Mouse (Mus musculus): ENCODE measurements around the gene Cdyl2. TPM values are rescaled to one million over a fixed set of nuclear protein-coding genes. Genes with fewer than 3 reads are reported as not detected.

Gene Cdyl2
- total RNA-seq, 1 experiment from 2014 or later, result 7.5 TPM

DNA sequence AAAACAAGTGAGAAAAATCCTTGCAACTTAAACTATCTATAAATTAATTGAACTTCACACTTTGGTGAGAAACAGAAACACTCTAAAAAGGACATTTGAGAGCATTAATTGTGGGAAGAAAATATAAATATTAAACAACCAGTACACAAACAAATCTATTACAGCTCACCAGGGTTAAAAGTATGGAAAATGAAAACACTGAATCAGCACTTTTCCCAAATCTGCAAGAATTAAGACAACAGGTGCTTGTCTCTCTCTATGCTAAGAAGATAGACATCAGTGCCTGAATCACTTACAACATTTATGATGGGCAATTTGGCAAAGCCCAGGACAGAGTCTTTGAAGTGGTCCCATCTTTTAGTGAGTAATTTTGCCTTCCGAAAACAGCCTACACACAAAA, 56.6 kb downstream of the Cdyl2 start:
- ATAC-seq (replicated peaks in 1 of 2; ENCODE audit: insufficient read depth in 1 of 2, low FRiP score in 2 of 2, low TSS enrichment in 1 of 2, low read depth in 1 of 2, poor library complexity in 2 of 2, severe bottlenecking in 2 of 2), result no peak

DNA sequence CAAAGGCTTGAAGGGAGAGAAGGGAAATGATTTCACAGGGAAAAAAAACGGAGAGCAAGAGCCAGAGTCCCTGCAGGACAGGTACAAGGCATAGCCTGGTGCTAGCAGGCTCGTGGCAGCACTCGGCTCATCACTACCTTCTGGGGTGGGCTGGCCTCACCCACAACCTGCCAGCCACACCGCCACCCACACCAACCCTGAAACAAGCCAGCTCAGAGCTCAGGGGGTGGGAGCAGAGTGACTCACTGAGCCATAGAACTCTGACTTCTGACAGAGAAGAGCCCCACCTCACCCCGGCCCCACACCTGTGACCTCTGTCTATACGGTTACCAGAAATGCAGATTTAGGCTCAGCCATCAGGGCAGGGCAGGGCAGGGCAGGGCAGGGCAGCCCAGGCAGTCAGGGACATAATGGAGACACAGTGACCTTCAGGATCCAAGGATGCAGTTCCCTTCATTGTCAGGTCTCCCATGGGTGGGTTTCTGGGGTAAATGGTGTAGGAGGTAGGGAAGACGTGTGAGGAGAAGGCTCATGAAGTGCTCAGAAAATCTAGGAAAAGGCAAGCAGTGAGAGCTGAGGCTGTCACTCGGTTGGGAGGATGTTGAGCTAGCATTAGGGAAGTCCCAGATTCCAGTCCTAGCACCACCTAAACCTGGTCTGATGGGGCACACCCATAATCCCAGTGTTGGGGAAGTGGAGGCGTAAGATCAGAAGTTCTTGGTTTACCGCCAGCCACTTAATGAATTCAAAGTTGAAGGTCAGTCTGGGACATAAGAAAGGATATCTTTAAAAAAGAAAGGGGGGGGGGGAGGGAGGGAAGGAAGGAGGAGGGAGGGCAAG, 58.6 kb downstream of the Cdyl2 start:
- no peak for ATAC-seq (replicated peaks in 1 of 2; ENCODE audit: insufficient read depth in 1 of 2, low FRiP score in 2 of 2, low TSS enrichment in 1 of 2, low read depth in 1 of 2, poor library complexity in 2 of 2, severe bottlenecking in 2 of 2)

DNA sequence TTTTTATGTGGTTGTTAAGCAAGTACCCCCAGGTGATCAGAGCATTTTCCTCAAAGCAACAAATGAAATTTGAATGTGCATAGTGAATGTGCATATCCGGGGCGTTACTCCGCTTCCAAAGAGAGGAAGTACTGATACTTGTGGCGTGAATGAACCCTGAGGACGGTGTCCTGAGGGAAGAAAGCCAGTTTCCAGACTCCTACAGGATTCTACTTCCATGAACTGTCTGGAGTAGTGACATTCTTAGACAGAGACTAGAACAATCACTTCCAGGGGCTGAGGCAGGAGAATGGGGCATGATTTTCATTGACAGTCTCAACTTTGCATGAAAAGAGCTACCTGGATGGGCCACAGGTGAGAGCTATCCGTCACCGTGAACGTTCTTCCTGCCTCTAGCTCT, 59.3 kb downstream of the Cdyl2 start:
- no peak for ATAC-seq (replicated peaks in 1 of 2; ENCODE audit: insufficient read depth in 1 of 2, low FRiP score in 2 of 2, low TSS enrichment in 1 of 2, low read depth in 1 of 2, poor library complexity in 2 of 2, severe bottlenecking in 2 of 2)

DNA sequence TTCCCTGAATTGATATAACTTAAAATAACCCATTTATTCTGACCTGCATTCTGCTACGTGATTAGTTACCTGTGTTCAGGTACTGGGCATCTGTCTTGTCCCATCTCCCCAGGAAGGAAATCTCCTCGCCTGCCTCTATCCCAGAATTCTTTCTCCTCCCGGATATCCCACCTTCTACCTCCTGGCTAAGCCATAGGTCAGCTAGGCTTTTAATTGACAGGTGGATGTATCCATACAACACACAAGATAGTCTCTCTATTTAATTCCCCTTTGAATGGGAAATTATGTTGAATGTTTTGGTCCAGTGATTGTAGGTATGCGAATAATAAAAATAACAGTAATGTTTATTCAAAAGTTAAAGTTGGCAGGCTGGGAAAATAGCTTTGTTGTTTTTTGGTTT, 59.7 kb downstream of the Cdyl2 start:
- no peak for ATAC-seq (replicated peaks in 1 of 2; ENCODE audit: insufficient read depth in 1 of 2, low FRiP score in 2 of 2, low TSS enrichment in 1 of 2, low read depth in 1 of 2, poor library complexity in 2 of 2, severe bottlenecking in 2 of 2)

DNA sequence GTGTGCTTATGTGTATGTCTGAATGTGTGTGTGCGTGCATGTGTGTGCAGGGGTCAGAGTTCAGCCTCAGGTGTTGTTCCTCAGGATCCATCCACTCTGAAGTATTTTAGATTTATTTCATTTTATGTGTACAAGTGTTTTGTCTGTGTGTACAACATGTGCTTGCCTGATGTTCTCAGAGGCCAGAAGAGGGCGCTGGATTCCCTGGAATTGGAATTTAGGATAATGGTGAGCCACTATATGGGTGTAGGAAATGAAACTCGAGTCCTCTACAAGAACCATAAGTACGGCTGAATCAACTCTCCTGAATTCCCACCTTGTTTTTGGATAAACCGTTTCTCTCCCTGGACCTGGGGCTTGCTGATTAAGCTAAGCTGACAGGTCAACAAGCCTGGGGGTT, 61.2 kb downstream of the Cdyl2 start:
- ATAC-seq (replicated peaks in 1 of 2; ENCODE audit: insufficient read depth in 1 of 2, low FRiP score in 2 of 2, low TSS enrichment in 1 of 2, low read depth in 1 of 2, poor library complexity in 2 of 2, severe bottlenecking in 2 of 2), result no peak

DNA sequence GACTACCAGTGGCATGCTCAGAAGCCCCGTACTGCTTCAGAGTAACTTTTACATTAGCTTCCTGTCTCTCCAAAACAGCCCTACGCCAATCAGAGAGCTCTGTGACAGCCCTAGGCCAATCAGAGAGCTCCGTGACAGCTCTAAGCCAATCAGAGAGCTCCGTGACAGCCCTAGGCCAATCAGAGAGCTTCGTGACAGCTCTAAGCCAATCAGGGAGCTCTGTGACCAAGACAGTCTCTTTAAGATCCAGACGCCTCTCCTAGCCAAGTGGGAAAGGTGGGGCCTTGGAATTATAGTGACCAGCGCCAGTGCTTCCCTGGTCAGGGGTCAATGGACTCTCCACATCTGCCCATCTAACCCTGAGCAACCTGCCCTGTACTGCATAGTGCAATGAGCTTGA, 62.2 kb downstream of the Cdyl2 start:
- ATAC-seq (replicated peaks in 1 of 2; ENCODE audit: insufficient read depth in 1 of 2, low FRiP score in 2 of 2, low TSS enrichment in 1 of 2, low read depth in 1 of 2, poor library complexity in 2 of 2, severe bottlenecking in 2 of 2), result no peak

DNA sequence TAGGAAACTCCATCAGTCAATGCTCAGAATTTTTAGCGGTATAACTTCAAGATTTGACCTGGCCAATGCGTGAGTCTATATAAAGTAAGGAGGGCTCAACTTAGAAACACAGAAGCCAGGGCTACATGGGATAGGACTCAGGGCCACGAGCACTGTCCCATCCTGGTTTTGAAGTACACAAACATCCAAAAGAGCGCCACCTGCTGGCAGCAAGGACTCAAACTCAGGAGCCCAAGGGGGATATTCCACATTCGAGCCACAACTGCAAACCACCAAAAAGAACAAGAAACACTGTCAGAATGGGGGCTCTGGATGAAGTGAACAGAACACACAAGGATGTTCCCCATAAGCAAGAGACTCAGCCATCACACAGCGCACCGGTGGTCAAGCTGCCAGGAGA, 63.8 kb downstream of the Cdyl2 start:
- no peak for ATAC-seq (replicated peaks in 1 of 2; ENCODE audit: insufficient read depth in 1 of 2, low FRiP score in 2 of 2, low TSS enrichment in 1 of 2, low read depth in 1 of 2, poor library complexity in 2 of 2, severe bottlenecking in 2 of 2)

DNA sequence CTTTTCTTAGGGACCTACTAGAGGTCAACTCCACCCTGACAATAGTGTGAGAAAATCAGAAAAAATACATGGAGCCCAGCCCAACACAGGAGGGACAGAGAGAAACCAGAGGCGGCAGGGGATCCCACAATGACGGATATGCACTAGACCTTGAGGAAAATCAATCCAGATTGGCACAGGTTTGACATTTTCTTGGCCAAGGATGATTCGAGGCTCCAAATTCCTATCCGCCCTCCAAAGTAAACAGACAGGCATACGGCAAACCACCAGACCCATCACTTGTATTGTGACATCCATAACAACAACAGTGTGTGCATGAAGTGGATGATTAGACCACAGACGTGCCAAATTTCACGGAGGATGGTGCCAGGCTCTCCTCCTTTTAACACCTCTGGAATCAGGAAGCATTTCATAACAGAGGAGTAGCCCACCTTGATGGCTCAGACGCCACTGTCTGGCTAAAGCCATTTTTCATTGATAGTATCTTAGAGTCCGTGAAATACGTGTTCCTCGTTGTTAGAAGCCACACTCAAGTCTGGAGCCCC, 65.9 kb downstream of the Cdyl2 start:
- ATAC-seq (replicated peaks in 1 of 2; ENCODE audit: insufficient read depth in 1 of 2, low FRiP score in 2 of 2, low TSS enrichment in 1 of 2, low read depth in 1 of 2, poor library complexity in 2 of 2, severe bottlenecking in 2 of 2), result no peak

DNA sequence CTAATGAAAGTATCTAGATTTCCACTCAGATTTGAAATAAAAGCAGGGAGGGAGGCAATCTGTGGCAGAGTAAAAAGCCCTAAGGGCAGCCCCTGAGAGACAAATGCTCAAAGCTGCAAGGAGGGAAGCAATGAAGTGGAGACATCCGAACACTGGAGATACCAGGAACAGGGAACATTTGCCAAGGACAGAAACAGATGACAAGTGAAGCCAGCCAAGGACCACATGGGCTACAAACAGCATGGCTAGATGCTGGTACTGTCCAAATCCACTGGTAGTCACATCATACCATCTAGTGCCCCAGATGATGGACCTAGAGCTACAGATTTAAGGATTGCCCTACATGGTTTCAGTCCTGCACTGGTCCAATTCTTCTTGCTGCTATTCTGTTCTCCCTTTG, 71.3 kb downstream of the Cdyl2 start:
- no peak for ATAC-seq (replicated peaks in 1 of 2; ENCODE audit: insufficient read depth in 1 of 2, low FRiP score in 2 of 2, low TSS enrichment in 1 of 2, low read depth in 1 of 2, poor library complexity in 2 of 2, severe bottlenecking in 2 of 2)

DNA sequence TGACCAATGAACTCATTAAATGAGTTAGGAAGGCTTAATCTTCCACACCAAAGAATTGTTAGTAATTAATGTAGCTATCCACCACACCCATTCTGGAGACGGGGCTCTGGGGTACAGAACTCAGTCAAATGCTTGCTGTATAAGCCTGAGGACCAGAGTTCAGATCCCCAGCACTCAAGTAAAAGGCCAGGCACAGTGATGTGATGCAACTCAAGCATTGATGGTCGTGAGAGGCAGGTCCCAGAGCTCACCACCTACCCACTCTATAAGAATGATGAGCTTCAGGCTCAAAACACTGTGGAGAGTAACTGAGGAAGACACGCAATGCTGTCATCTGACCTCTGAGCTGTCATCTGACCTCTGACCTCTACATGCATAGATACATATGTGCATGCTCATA, 76.0 kb downstream of the Cdyl2 start:
- ATAC-seq (replicated peaks in 1 of 2; ENCODE audit: insufficient read depth in 1 of 2, low FRiP score in 2 of 2, low TSS enrichment in 1 of 2, low read depth in 1 of 2, poor library complexity in 2 of 2, severe bottlenecking in 2 of 2), result no peak

DNA sequence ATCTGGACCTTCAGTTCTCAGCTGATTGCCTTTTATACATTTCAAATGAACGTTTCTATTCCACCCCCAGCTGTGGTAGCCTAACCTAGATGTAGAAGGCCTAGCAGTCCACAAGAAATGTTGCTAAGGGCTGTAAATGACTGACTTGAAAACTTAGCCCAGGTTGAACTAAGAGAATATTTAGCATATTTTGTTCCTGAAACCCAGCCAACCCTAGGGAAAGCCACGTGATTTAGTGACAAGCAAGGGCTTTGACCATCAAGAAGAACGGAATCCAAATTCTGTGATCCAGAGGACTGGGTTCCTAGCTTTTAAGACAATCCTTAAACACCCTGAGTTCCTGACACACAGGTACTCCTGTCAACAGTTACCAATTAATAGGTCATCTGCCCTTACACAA, 77.9 kb downstream of the Cdyl2 start:
- no peak for ATAC-seq (replicated peaks in 1 of 2; ENCODE audit: insufficient read depth in 1 of 2, low FRiP score in 2 of 2, low TSS enrichment in 1 of 2, low read depth in 1 of 2, poor library complexity in 2 of 2, severe bottlenecking in 2 of 2)

DNA sequence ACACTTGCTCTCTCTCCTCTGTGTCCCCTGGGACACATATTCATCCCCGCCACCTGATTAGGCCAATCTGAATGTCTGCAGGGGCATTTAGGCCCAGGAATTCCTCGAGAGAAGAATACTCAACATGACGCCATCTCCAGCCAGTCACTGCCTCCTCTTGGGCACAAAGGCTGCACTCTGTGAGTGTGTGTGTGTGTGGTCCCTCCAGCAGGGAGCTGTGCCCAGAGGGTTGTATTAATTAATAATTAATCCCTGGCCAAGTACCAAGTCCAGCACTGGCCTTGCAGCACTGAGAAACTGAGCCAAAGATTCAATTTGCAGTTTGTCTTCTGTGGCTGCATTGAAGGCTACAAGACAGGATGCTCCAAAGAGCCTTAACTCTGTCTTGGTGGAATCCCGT, 79.8 kb downstream of the Cdyl2 start:
- no peak for ATAC-seq (replicated peaks in 1 of 2; ENCODE audit: insufficient read depth in 1 of 2, low FRiP score in 2 of 2, low TSS enrichment in 1 of 2, low read depth in 1 of 2, poor library complexity in 2 of 2, severe bottlenecking in 2 of 2)

DNA sequence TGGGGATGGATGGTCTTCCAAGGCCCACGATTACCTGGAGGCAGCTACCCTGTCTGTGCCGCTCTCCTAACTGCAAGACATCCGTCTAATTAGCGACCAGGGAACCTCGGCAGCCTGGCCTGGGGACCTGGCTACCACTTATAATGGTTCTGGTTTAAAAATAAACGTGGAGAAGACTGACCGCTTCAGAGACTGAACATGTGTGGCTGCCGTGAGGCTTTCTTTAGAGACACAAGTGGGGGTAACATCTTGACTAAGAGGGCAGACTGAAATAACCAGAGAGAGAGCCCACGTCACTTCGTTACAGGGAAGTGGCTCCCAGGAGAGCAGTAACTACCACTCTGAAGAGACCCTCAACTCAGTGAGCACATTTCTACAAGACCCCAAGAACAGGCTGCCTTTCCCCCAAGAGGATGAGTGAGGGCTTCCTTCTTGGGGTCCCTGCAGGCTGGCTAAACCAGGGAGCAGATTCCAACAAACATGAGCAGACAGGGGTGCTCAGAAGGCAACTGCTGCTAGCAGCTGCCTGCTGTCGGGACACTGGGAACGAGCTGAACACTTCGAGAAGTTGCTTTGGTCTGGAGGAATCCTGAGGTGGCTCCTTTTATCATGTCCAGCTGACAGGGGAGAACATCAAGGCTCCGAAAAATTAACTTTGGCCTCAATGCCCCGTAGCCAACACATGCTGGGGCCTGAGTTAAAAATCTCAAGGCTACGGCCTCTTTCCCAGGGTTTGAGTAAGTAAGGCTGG, 82.6 kb downstream of the Cdyl2 start:
- no peak for ATAC-seq (replicated peaks in 1 of 2; ENCODE audit: insufficient read depth in 1 of 2, low FRiP score in 2 of 2, low TSS enrichment in 1 of 2, low read depth in 1 of 2, poor library complexity in 2 of 2, severe bottlenecking in 2 of 2)

DNA sequence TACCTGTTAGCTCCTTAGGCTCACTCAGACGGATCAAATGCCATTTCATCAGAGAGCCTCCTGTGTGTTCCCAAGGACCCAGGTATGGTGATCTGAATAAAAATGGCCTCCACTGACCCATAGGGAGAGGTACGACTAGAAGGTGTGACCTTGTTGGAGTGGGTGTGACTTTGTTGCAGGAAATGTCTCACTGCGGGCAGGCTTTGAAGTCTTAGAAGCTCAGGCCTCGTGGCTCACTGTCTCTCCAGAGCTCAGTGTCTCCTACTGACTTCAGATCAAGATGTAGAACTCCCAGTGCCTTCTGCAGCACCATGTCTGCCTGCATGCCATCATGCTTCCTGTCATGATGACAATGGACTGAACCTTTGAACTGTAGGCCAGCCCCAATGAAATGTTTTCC, 87.4 kb downstream of the Cdyl2 start:
- no peak for ATAC-seq (replicated peaks in 1 of 2; ENCODE audit: insufficient read depth in 1 of 2, low FRiP score in 2 of 2, low TSS enrichment in 1 of 2, low read depth in 1 of 2, poor library complexity in 2 of 2, severe bottlenecking in 2 of 2)

DNA sequence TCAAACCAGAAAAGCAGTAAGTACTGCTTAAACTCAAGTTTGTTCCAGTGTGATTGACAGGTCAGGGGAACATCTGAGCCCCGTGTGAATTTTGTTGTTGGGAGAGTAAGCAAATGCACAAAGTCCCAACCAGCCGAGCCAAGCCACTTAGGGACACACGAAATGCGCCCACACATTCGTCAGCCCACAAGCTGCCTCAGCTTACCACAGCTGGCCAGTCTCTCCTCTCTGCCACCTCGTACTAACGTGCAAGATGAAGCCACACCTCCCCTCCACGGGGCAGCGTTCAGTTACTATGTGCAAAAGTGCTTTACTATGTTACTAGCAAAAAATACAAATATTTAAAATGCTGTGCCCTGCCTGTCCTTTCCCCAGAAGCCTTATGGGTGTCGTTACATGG, 91.9 kb downstream of the Cdyl2 start:
- no peak for ATAC-seq (replicated peaks in 1 of 2; ENCODE audit: insufficient read depth in 1 of 2, low FRiP score in 2 of 2, low TSS enrichment in 1 of 2, low read depth in 1 of 2, poor library complexity in 2 of 2, severe bottlenecking in 2 of 2)

DNA sequence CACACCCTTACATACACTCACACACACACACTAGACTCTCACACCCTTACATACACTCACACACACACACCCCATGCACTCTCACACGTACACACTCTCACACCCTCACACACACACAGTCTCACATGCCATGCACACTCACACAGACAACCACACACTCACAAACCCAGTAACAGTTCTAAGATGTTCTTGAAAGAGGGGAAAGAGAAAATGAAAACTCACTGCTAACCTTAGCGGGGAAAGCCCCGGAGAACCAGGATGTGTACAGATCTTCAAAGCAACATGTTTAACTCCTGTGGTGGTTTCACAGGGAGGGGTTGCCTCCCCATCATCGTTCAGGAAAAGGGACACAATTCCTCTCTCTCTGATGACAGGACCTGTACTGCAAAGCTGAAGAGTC, 94.8 kb downstream of the Cdyl2 start:
- ATAC-seq (replicated peaks in 1 of 2; ENCODE audit: insufficient read depth in 1 of 2, low FRiP score in 2 of 2, low TSS enrichment in 1 of 2, low read depth in 1 of 2, poor library complexity in 2 of 2, severe bottlenecking in 2 of 2), result no peak

DNA sequence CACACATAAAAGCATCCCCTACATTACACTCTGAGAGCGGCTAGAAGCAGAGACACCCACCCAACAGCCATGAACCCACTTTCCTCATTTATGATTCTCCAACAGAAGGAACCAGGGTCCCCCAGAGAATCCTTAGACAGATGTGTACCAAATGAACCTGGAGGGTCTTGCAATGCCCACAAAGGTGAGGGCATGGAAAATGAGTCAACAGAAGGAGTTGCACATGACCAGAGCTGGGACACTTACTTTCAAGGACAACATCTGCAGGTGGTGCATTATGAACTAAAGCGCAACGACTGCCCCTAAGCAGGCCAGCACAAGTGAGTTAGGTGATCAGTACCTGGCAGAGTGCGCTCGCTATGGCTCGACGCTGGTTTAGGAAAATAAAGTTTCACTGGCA, 95.6 kb downstream of the Cdyl2 start:
- no peak for ATAC-seq (replicated peaks in 1 of 2; ENCODE audit: insufficient read depth in 1 of 2, low FRiP score in 2 of 2, low TSS enrichment in 1 of 2, low read depth in 1 of 2, poor library complexity in 2 of 2, severe bottlenecking in 2 of 2)

DNA sequence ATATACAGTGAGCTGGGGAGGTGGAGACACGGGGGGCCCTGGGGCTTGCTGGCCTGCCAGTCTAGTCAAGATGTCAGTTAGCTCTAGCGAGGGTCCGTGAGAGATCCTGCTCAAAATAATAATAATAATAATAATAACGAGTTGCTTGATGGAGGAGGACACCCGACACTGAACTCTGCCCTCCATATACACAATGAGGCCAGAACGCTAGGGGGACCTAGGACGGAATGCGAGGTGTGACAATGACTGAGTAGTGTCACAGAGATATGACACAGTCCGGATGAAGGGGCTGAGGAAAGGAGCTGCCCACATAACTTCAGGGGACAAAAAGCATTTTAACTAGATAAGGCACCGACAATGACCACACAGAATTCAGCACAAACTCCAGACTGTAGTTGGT, 96.4 kb downstream of the Cdyl2 start:
- no peak for ATAC-seq (replicated peaks in 1 of 2; ENCODE audit: insufficient read depth in 1 of 2, low FRiP score in 2 of 2, low TSS enrichment in 1 of 2, low read depth in 1 of 2, poor library complexity in 2 of 2, severe bottlenecking in 2 of 2)

Measured in hematopoietic stem cell, adult 5-6 weeks (primary cell).